Mouse (Mus musculus) liver, embryonic 16.5 days (tissue): ENCODE data around the gene Map1lc3b. TPM values are rescaled to one million over a fixed set of nuclear protein-coding genes. Genes with fewer than 3 reads are reported as not detected.

Experiments used
- ATAC-seq: fragments of 200-750 bp; cut with Nextera tagmentation; 2 replicates; pipeline ENCODE4 v1.8.0; 2017; ENCODE audit warnings: low read depth, mild to moderate bottlenecking, moderate number of reproducible peaks, moderate library complexity
- H3K27ac ChIP-seq: fragments of 300-500 bp; sonication (generic); 2 replicates; pipeline ENCODE4 v1.5.1; 2014; ENCODE audit warnings: mild to moderate bottlenecking, low read length
- H3K27me3 ChIP-seq: fragments of 300-500 bp; sonication (generic); 2 replicates; pipeline ENCODE4 v1.6.1; 2014; ENCODE audit warnings: low read depth, low read length, mixed read lengths; ENCODE audit not compliant: control insufficient read depth, insufficient read depth
- H3K36me3 ChIP-seq: fragments of 300-500 bp; sonication (generic); 2 replicates; pipeline ENCODE4 v1.6.1; 2014; ENCODE audit warnings: mild to moderate bottlenecking; ENCODE audit not compliant: control insufficient read depth, insufficient read depth
- H3K4me1 ChIP-seq: fragments of 300-500 bp; sonication (generic); 2 replicates; pipeline ENCODE4 v1.6.1; 2014; ENCODE audit warnings: low read depth, low read length, mixed read lengths; ENCODE audit not compliant: control insufficient read depth
- H3K4me2 ChIP-seq: fragments of 300-500 bp; sonication (generic); 2 replicates; pipeline ENCODE4 v1.6.1; 2014; ENCODE audit warnings: low read depth, low read length, mixed read lengths
- H3K4me3 ChIP-seq: fragments of 300-500 bp; sonication (generic); 2 replicates; pipeline ENCODE4 v1.5.1; 2014; ENCODE audit warnings: low read depth, mild to moderate bottlenecking, low read length
- H3K9ac ChIP-seq: fragments of 300-500 bp; sonication (generic); 2 replicates; pipeline ENCODE4 v1.6.1; 2014; ENCODE audit warnings: low read depth, low read length
- H3K9me3 ChIP-seq: fragments of 300-500 bp; sonication (generic); replicated peaks from 2 replicates; pipeline ENCODE4 v1.6.1; 2016; ENCODE audit warnings: low read length; ENCODE audit not compliant: control insufficient read depth
- WGBS: fragments of 180-500 bp; shearing (Covaris S2); extraction: QIAGEN DNeasy Blood & Tissue Kit; methylation state at CpG from one replicate; pipeline ENCODE4 v1.1.7; 2014; ENCODE audit not compliant: insufficient replicate concordance; 5-methylcytosine and 5-hydroxymethylcytosine counted together
- polyA plus RNA-seq: library from polyadenylated mRNA; unstranded; fragments of >200 nt; fragmentation: Nextera tagmentation; extraction: Ambion mirVana; gene quantifications from 2 replicates; pipeline ENCODE4 v1.2.1, GENCODE M21; 2015

Map1lc3b gene
- polyA plus RNA-seq: 149 and 152 TPM in 2 replicates

DNA sequence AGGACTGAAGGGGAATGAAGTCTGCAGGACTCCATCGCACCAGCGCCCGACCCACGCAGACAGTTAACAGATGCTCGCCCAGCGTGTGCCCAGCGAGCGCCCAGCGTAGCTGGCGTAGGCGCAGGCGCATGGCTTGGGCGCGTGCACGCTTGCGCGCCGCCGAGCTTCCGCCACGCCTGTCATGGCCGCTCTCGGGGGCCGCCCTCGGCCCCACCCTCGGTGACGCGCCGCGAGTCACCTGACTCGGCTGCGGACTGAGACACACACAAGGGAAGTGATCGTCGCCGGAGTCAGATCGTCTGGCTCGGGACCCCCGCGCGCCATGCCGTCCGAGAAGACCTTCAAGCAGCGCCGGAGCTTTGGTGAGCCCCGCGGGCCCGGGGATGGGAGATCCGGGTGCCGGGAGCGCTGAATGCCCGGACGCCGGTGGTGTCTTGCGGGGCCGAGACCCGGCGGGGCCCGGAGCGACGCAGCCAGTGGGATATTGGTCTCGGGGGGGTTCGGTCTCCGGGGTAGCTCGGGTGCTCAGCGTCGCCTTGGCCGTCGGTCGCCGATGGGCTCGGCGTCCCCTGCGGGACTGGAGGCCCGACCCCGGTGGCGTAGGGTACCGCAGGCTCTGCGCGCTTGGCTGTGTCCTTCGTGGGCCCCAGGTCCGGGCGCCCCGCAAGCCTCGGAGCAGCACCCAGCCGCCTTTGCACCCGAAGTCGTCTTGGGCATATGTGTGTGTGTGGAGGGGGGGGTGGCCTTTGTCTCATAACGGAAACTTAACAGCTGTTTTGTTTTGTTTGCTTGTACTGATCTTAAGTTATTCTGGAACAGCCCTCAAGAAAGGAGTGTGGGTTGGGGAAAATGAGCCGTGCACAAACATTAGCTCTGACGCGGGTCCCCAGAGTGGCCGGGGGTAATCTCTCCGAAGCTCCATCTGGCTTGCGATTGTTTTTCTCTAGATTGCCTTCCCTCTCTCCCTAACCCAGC is at the start of gene Map1lc3b:
TSS of gene Map1lc3b (plus strand) at position 159 of the 975 bp plus-strand sequence.
- Histone ChIP-seq H3K27ac (peak within 1 kb of the TSS; percentile 98), H3K4me2 (peak within 1 kb of the TSS; percentile 77), H3K27me3 (no peaks in the 10 kb centered on the region), H3K9ac (peak within 1 kb of the TSS; percentile 96), H3K4me3 (peak within 1 kb of the TSS; percentile 90), H3K36me3 (peaks cover 21% of the 10 kb centered on the region), H3K9me3 (no peaks in the 10 kb centered on the region), H3K4me1 (peaks cover 60% of the 10 kb centered on the region)
- WGBS: under 1% methylated on average over 89 of the region's 94 CpGs
- peak; percentile 80 for ATAC-seq

DNA sequence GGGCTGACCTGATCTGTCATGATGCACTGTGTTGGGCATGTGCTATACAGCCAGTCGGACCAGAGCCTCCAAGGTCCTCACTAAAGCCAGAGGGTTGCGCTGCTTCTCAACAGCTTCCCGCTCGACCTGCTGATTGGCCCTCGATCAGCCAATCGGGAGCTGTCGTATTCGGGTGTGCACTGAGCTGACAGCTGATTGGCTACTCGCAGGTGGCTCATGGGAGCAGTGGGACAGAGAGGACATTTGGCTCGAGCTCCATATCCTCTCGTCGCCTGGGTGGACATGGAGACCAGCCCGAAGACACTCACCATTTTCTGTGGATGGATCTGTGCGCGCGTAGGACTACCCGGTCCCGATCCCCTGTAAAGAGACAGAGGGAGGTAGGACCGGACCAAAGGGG is 48.3 kb upstream of the Map1lc3b start:
- 66% methylated on average over 19 of the region's 19 CpGs for WGBS
- Histone ChIP-seq H3K4me1 (no peaks in the 10 kb centered on the region), H3K4me3 (no peak overlapping the region), H3K9ac (no peak overlapping the region), H3K27ac (no peak overlapping the region), H3K4me2 (no peak overlapping the region), H3K27me3 (peaks cover 2% of the 10 kb centered on the region; the same call in 1 of the 2 replicates), H3K36me3 (no peaks in the 10 kb centered on the region), H3K9me3 (no peaks in the 10 kb centered on the region)
- ATAC-seq: no peak

DNA sequence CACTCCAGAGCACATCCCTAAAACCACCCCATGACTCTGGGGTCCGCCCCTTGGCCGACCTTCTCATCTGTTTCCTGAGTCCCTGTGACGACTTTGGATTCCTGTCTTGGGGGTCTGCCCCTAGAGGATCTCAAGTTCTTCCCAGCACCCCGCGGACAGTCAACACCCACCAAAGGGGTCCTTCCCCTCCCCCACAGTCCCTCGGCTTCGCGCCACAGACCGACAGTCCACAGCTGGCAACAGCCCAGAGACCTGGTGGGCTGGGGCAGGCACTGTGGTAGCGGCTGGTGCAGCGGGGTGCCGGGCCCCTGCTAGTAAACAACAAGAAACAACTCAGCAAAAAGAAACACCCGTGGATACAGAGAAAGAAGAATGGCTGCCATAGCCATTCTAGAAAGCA is 47.3 kb upstream of the Map1lc3b start:
- Histone ChIP-seq H3K4me3 (no peak overlapping the region), H3K27me3 (peaks cover 2% of the 10 kb centered on the region; the same call in 1 of the 2 replicates), H3K9me3 (no peaks in the 10 kb centered on the region), H3K9ac (no peak overlapping the region), H3K36me3 (no peaks in the 10 kb centered on the region), H3K27ac (no peak overlapping the region), H3K4me2 (no peak overlapping the region), H3K4me1 (no peaks in the 10 kb centered on the region)
- 61% methylated on average over 13 of the region's 13 CpGs for WGBS
- ATAC-seq: no peak

DNA sequence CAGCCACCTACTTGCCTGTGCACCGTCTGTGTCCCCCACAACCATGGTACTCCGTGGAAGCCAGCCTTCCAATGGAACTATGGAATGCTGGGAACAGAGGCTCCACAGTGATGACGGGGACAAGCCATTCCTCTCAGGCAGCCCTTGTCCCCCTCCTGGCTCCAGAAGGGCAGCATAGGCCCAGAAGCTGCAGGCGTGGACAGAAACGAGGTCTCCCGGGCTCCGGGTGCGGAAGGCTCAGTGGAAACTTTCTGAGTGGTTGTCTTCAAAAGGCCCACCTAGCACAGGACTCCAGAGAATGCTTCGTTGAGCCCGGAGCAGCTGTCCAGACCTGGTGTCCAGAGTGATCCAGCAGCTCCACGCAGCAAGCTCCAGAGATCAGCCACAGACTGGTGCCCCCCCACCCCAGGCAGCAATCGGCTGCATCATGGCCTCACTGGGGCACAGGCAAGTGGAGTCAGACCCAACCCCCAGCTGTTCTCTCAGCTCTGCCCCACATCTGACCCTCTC is 45.8 kb upstream of the Map1lc3b start, which contains the start of gene 1700018B08Rik:
TSS of gene 1700018B08Rik (minus strand) at position 45 of the 510 bp plus-strand sequence.
- Histone ChIP-seq H3K9me3 (no peaks in the 10 kb centered on the region), H3K27me3 (peaks cover 2% of the 10 kb centered on the region; the same call in 1 of the 2 replicates), H3K4me3 (no peak within 1 kb of the TSS), H3K4me2 (no peak within 1 kb of the TSS), H3K27ac (no peak within 1 kb of the TSS), H3K4me1 (no peaks in the 10 kb centered on the region), H3K36me3 (no peaks in the 10 kb centered on the region), H3K9ac (no peak within 1 kb of the TSS)
- ATAC-seq: no peak
- WGBS: 66% methylated on average over 12 of the region's 12 CpGs

DNA sequence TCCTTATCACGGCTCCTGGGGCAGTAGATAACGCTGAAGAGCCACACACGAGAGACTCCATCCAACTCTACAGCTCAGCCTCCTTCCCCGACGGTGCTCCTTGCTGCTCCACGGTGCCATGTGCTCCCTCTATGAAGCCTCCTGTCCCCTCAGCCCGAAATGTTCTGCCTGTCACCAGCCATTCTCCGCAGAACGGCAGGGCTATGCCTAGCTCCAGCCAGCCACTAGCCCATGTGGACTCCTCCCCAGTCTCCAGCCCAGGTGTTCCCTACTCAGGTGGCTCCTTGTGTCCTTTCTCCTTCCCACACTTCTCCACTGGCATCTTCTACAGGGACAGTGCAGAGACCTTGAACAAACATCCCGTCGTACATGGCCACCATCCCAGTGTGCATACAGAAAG is 45.2 kb upstream of the Map1lc3b start:
- no peaks in the 10 kb centered on the region for H3K36me3 ChIP-seq
- 45% methylated on average over 11 of the region's 11 CpGs for WGBS
- no peaks in the 10 kb centered on the region for H3K9me3 ChIP-seq
- H3K4me3 ChIP-seq: no peak overlapping the region
- ATAC-seq: no peak
- no peak overlapping the region for H3K27ac ChIP-seq
- peaks cover 2% of the 10 kb centered on the region; the same call in 1 of the 2 replicates for H3K27me3 ChIP-seq
- H3K9ac ChIP-seq: no peak overlapping the region
- no peaks in the 10 kb centered on the region for H3K4me1 ChIP-seq
- H3K4me2 ChIP-seq: no peak overlapping the region

DNA sequence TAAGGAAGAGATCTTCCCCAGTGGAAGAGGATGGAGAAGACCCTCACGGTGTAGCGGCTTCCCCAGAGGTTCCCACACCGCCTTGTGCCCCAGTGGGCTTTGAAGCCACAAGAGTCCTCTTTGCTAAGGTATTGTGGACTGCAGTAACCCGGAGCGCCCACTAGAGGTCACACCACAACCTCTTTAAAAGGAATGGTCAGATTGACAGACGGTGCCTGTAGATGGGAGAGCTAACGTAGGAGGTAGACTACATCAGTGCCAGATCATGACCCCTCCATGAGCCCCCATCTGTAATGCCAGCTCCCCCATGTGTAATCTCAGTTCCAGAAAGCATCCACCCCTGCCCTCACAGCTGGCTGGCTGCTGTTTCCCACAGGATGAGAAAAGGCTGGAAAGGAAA is 43.0 kb upstream of the Map1lc3b start:
- Histone ChIP-seq H3K27me3 (0 out of 2 replicates have a peak, but pooled peaks cover 2% of the 10 kb centered on the region), H3K4me2 (no peak overlapping the region), H3K4me3 (no peak overlapping the region), H3K4me1 (no peaks in the 10 kb centered on the region), H3K27ac (no peak overlapping the region), H3K36me3 (no peaks in the 10 kb centered on the region; the same call in 1 of the 2 replicates), H3K9me3 (no peaks in the 10 kb centered on the region), H3K9ac (no peak overlapping the region)
- ATAC-seq: peak; percentile 39; the same call in 1 of the 2 replicates
- 10% methylated on average over 7 of the region's 7 CpGs for WGBS

DNA sequence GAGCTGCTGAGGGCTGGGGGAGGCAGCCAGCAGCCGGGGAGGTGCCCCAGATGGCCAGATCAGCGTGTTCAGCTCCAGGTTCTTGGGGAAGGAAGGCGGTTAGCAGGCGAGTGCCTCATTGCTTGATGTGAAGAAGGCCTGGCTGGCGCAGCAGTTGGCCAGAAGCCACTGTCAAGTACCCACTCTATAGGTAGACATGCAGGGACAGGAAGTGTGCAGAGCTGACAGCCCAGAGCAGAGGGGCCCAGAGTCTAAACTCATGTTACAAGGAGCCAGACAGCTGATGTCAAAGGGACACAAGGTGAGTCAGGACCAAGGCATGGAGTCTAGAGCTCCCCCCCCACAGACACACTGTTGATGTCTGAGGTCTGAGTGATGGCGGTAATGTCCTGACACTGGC is 40.1 kb upstream of the Map1lc3b start:
- H3K36me3 ChIP-seq: peaks cover 3% of the 10 kb centered on the region
- no peaks in the 10 kb centered on the region for H3K9me3 ChIP-seq
- 74% methylated on average over 6 of the region's 6 CpGs for WGBS
- no peak overlapping the region for H3K9ac ChIP-seq
- ATAC-seq: no peak
- no peak overlapping the region for H3K27ac ChIP-seq
- H3K4me3 ChIP-seq: no peak overlapping the region
- 0 out of 2 replicates have a peak, but pooled peaks cover 2% of the 10 kb centered on the region for H3K27me3 ChIP-seq
- H3K4me1 ChIP-seq: no peaks in the 10 kb centered on the region
- H3K4me2 ChIP-seq: no peak overlapping the region

DNA sequence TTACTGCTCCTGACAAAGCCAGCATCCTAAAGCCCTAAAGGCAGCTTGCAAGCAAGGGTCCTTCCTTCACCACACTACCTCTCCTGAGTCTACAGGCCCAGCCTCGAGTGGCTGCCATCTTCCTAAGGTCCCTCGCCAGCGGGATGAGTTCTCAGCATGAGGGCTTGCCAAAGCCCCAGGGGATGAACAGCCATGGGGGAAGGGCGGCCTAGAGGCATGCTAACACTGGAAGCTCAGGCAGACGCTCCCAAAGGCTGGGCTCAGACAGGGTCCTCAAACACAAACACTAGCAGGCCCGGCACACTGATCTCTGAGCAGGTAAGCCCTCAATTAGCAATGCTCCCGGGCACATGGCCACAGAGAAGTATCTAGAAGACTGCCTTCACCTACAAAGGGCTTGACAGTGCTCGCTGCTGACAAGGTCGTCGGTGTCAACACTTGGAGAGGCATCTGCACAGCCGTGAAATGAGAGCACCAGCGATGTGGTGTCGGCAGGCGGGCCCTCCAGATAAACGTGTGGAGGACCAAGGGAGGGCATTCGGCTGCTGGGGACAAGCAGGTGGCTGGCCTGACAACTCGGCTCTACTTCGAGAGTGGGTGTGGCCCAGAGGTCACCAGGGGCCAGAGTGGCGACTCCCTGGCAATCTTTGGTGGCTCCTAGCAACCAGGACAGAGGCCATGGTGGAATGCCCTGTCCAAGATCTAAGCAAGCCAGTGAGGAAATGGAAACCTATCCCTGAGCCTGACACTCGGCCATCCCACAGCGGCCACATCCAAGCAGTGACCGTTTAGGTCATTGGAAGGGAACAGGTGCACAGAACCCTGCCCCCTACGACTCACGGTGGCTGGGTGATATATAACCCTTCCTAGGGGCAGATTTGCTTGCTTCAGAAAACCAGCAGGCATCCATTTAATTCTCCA is 38.8 kb upstream of the Map1lc3b start:
- peaks cover 3% of the 10 kb centered on the region for H3K36me3 ChIP-seq
- no peak overlapping the region for H3K4me2 ChIP-seq
- H3K9ac ChIP-seq: no peak overlapping the region
- WGBS: 70% methylated on average over 24 of the region's 24 CpGs
- H3K4me1 ChIP-seq: no peaks in the 10 kb centered on the region
- no peaks in the 10 kb centered on the region for H3K27me3 ChIP-seq
- H3K4me3 ChIP-seq: no peak overlapping the region
- no peaks in the 10 kb centered on the region for H3K9me3 ChIP-seq
- no peak for ATAC-seq
- no peak overlapping the region for H3K27ac ChIP-seq
